8 mouse cellular contexts compared by ENCODE assay signal in the genomic region with DNA sequence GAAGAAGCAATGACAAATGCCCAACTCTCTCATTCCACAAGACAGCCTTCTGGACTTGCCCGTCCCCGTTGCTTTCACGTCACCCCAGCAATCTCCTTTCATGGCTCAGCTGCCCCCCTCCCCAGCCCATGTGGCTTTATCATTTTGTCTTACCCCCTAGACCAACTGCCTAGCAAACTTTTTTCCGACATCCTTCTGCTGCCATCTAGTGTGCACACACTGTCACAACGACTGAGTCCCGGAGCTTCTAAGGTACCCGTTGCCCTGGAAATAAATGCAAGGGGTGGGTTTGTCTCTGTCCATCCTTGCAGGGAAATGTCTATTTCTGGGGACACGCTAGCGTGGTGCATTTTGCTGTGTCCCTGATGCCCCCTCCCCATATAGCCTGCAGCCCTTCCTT.
DNase-seq lines count a peak whose midpoint lies in the region; ATAC-seq and TF ChIP-seq lines count a peak whose summit lies in the region.

No protein-coding gene starts in this region.

- H3K4me2 ChIP-seq in hindbrain, postnatal 0 days (ENCODE audit: low read depth, low read length): no peak overlapping the region
- no peak overlapping the region for H3K4me2 ChIP-seq in limb, embryonic 12.5 days

- peak; percentile 67 for DNase-seq in layer of hippocampus, adult 11-12 months (ENCODE audit: low spot score)
- DNase-seq in layer of hippocampus, adult 9-10 months (ENCODE audit: low spot score): no peak
- DNase-seq in adrenal gland, adult 2 months: peak; percentile 10
- peak; percentile 63 for DNase-seq in embryonic facial prominence, embryonic 10.5 days (ENCODE audit: low spot score)
- peak; percentile 88 for DNase-seq in hindbrain, postnatal 0 days (ENCODE audit: low spot score)
- peak; percentile 77 for DNase-seq in right cerebral cortex, adult 18-20 months
- no peak for DNase-seq in urinary bladder, adult 2 months (ENCODE audit: low spot score)

- 11% methylated on average over 9 of the region's 9 CpGs for WGBS in embryonic facial prominence, embryonic 10.5 days
- WGBS in hindbrain, postnatal 0 days: 3% methylated on average over 9 of the region's 9 CpGs
- WGBS in limb, embryonic 12.5 days: 7% methylated on average over 9 of the region's 9 CpGs

- H3K36me3 ChIP-seq in embryonic facial prominence, embryonic 10.5 days (replicated peaks): no peaks in the 10 kb centered on the region
- no peaks in the 10 kb centered on the region for H3K36me3 ChIP-seq in hindbrain, postnatal 0 days (ENCODE audit: insufficient read depth, low read length)
- no peaks in the 10 kb centered on the region for H3K36me3 ChIP-seq in limb, embryonic 12.5 days

- ATAC-seq in hindbrain, postnatal 0 days: peak; percentile 81
- ATAC-seq in limb, embryonic 12.5 days (ENCODE audit: insufficient number of reproducible peaks, insufficient read depth, low FRiP score, low TSS enrichment, low read depth): peak; percentile 57; the same call in 1 of the 2 replicates

- H3K9ac ChIP-seq in hindbrain, postnatal 0 days (replicated peaks; ENCODE audit: low read length): no peak overlapping the region
- no peak overlapping the region for H3K9ac ChIP-seq in limb, embryonic 12.5 days (replicated peaks)

- no peak overlapping the region for H3K27ac ChIP-seq in embryonic facial prominence, embryonic 10.5 days (replicated peaks)
- no peak overlapping the region for H3K27ac ChIP-seq in hindbrain, postnatal 0 days
- H3K27ac ChIP-seq in limb, embryonic 12.5 days: no peak overlapping the region

- TF ChIP-seq CTCF in hindbrain, postnatal 0 days (IDR thresholded peaks at IDR 0.05; ENCODE audit: low read depth): peak; percentile 90

- H3K4me1 ChIP-seq in embryonic facial prominence, embryonic 10.5 days: no peaks in the 10 kb centered on the region
- H3K4me1 ChIP-seq in hindbrain, postnatal 0 days (ENCODE audit: insufficient read depth, low read length): no peaks in the 10 kb centered on the region
- H3K4me1 ChIP-seq in limb, embryonic 12.5 days (replicated peaks): peaks cover 1% of the 10 kb centered on the region

- H3K27me3 ChIP-seq in embryonic facial prominence, embryonic 10.5 days (replicated peaks; ENCODE audit: low read depth, poor library complexity, severe bottlenecking): no peaks in the 10 kb centered on the region
- no peaks in the 10 kb centered on the region for H3K27me3 ChIP-seq in hindbrain, postnatal 0 days (ENCODE audit: insufficient read depth, low read length)
- H3K27me3 ChIP-seq in limb, embryonic 12.5 days: no peaks in the 10 kb centered on the region

- H3K9me3 ChIP-seq in embryonic facial prominence, embryonic 10.5 days: 0 out of 2 replicates have a peak, but pooled peaks cover 3% of the 10 kb centered on the region
- no peaks in the 10 kb centered on the region for H3K9me3 ChIP-seq in hindbrain, postnatal 0 days (ENCODE audit: low read length)
- H3K9me3 ChIP-seq in limb, embryonic 12.5 days: no peaks in the 10 kb centered on the region

- no peak overlapping the region for H3K4me3 ChIP-seq in embryonic facial prominence, embryonic 10.5 days
- H3K4me3 ChIP-seq in hindbrain, postnatal 0 days (ENCODE audit: low read length): no peak overlapping the region
- H3K4me3 ChIP-seq in limb, embryonic 12.5 days (replicated peaks): no peak overlapping the region

Comparison
In these comparisons a context has a peak if more than half of its experiments do, and no peak if none do; other contexts are left out.
1. DNase-seq: peak in layer of hippocampus, adult 11-12 months (single experiment), adrenal gland, adult 2 months (single experiment), embryonic facial prominence, embryonic 10.5 days (single experiment), hindbrain, postnatal 0 days (single experiment) and right cerebral cortex, adult 18-20 months (single experiment); none in layer of hippocampus, adult 9-10 months (single experiment) and urinary bladder, adult 2 months (single experiment).